In the genomic region with DNA sequence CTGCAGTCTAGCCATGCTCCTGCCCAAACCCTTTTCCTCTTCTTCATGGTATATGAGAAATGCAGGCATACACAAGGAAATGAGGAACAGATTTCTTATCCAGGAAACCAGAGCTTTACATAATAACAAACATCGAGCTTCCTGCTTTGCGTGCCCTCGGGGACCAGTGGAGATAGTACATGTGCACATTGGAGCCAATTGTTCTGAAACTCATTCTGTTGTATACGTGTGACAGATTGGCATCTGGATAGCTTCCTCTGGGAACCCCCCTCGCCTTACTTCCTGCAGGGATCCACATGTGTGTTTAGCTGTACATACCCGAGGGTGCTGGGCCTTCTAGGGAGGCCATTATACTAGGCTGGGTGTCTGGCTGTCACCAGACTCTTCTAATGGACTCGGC, we compare ENCODE assay signal across 24 mouse cellular contexts.
DNase-seq lines count a peak whose midpoint lies in the region; ATAC-seq lines count a peak whose summit lies in the region.
"Had no signal": no experiment of that assay in that cellular context is flagged by ENCODE, and none has a peak within 500 bp of the region (broad histone marks: within the 10 kb centered on the region; RNA-seq: fewer than 3 reads in every experiment).

No protein-coding gene starts in this region.

- no peak overlapping the region for H3K4me3 ChIP-seq in limb, embryonic 12.5 days (replicated peaks)
- H3K4me3 ChIP-seq in limb, embryonic 10.5 days = no peak overlapping the region
- no peak overlapping the region for H3K4me3 ChIP-seq in embryonic facial prominence, embryonic 11.5 days (ENCODE audit: low read depth, low read length)
- H3K4me3 ChIP-seq in embryonic facial prominence, embryonic 14.5 days (ENCODE audit: low read depth, low read length) = no peak overlapping the region
- no peak overlapping the region for H3K4me3 ChIP-seq in forebrain, embryonic 10.5 days
- H3K4me3 ChIP-seq: forebrain, embryonic 12.5 days; heart, adult 2 months; heart, embryonic 15.5 days had no signal

- H3K27ac ChIP-seq in limb, embryonic 12.5 days = 0 out of 2 replicates have a peak overlapping the region, but pooled peaks have one; percentile 18
- H3K27ac ChIP-seq in limb, embryonic 10.5 days = no peak overlapping the region
- no peak overlapping the region for H3K27ac ChIP-seq in embryonic facial prominence, embryonic 11.5 days (replicated peaks; ENCODE audit: low read depth, low read length)
- no peak overlapping the region; the same call in 1 of the 2 replicates for H3K27ac ChIP-seq in embryonic facial prominence, embryonic 14.5 days (replicated peaks; ENCODE audit: low read depth, low read length)
- no peak overlapping the region; the same call in 1 of the 2 replicates for H3K27ac ChIP-seq in forebrain, embryonic 10.5 days
- H3K27ac ChIP-seq: forebrain, embryonic 12.5 days; heart, adult 2 months; heart, embryonic 15.5 days had no signal

- H3K4me1 ChIP-seq in limb, embryonic 12.5 days (replicated peaks) = peaks cover 16% of the 10 kb centered on the region
- H3K4me1 ChIP-seq in limb, embryonic 10.5 days = peaks cover 9% of the 10 kb centered on the region; the same call in 1 of the 2 replicates
- no peaks in the 10 kb centered on the region for H3K4me1 ChIP-seq in embryonic facial prominence, embryonic 11.5 days (ENCODE audit: control insufficient read depth, insufficient read depth, low read length)
- H3K4me1 ChIP-seq in embryonic facial prominence, embryonic 14.5 days (ENCODE audit: control insufficient read depth, insufficient read depth, low read length) = 0 out of 2 replicates have a peak, but pooled peaks cover 8% of the 10 kb centered on the region
- peaks cover 12% of the 10 kb centered on the region for H3K4me1 ChIP-seq in forebrain, embryonic 10.5 days
- H3K4me1 ChIP-seq: forebrain, embryonic 12.5 days; heart, embryonic 15.5 days had no signal

- H3K4me2 ChIP-seq in limb, embryonic 12.5 days = no peak overlapping the region
- no peak overlapping the region for H3K4me2 ChIP-seq in embryonic facial prominence, embryonic 11.5 days (ENCODE audit: low read depth, low read length)
- H3K4me2 ChIP-seq in embryonic facial prominence, embryonic 14.5 days (ENCODE audit: low read depth, low read length) = no peak overlapping the region
- H3K4me2 ChIP-seq: forebrain, embryonic 12.5 days; heart, embryonic 11.5 days; heart, embryonic 15.5 days had no signal

- no peak for DNase-seq in limb, embryonic 10.5 days (ENCODE audit: low spot score)
- DNase-seq in embryonic facial prominence, embryonic 11.5 days (ENCODE audit: low spot score) = peak; percentile 65
- peak; percentile 55 for DNase-seq in embryonic facial prominence, embryonic 14.5 days (ENCODE audit: low spot score)
- DNase-seq in lung, postnatal 25 days (ENCODE audit: low spot score) = peak; percentile 10
- no peak for DNase-seq in heart, postnatal 4 days
- no peak for DNase-seq in kidney, postnatal 36 days
- no peak for DNase-seq in forebrain, embryonic 10.5 days (ENCODE audit: extremely low spot score, low spot score)
- DNase-seq: adrenal gland, postnatal 14 days; cerebellum, adult 11-12 months; cerebellum, adult 9-10 months; cerebellum, postnatal 36 days; gastrocnemius, postnatal 14 days; heart, adult 2 months; heart, postnatal 14 days had no signal

- ATAC-seq in limb, embryonic 12.5 days (ENCODE audit: insufficient number of reproducible peaks, insufficient read depth, low FRiP score, low TSS enrichment, low read depth) = no peak
- no peak for ATAC-seq in embryonic facial prominence, embryonic 11.5 days (replicated peaks; ENCODE audit: insufficient number of reproducible peaks, low FRiP score, low TSS enrichment, low read depth)
- 0 out of 2 replicates have a peak, but pooled peaks have one; percentile 9 for ATAC-seq in embryonic facial prominence, embryonic 14.5 days (ENCODE audit: low read depth)
- ATAC-seq: activated CD4-positive, CD25-positive, alpha-beta regulatory T cell, adult 4 months; forebrain, embryonic 16.5 days; hindbrain, embryonic 16.5 days; inflammation-experienced regulatory T-cells, adult 6 months had no signal

- H3K9me3 ChIP-seq in limb, embryonic 12.5 days = no peaks in the 10 kb centered on the region
- H3K9me3 ChIP-seq in limb, embryonic 10.5 days (replicated peaks) = no peaks in the 10 kb centered on the region
- H3K9me3 ChIP-seq in embryonic facial prominence, embryonic 11.5 days (replicated peaks; ENCODE audit: control insufficient read depth, low read length) = no peaks in the 10 kb centered on the region
- no peaks in the 10 kb centered on the region for H3K9me3 ChIP-seq in embryonic facial prominence, embryonic 14.5 days (ENCODE audit: control insufficient read depth, low read length)
- no peaks in the 10 kb centered on the region for H3K9me3 ChIP-seq in forebrain, embryonic 10.5 days
- H3K9me3 ChIP-seq: forebrain, embryonic 12.5 days; heart, embryonic 15.5 days had no signal

- H3K36me3 ChIP-seq in limb, embryonic 12.5 days = no peaks in the 10 kb centered on the region
- H3K36me3 ChIP-seq in limb, embryonic 10.5 days = no peaks in the 10 kb centered on the region
- no peaks in the 10 kb centered on the region for H3K36me3 ChIP-seq in embryonic facial prominence, embryonic 11.5 days (replicated peaks; ENCODE audit: control insufficient read depth, insufficient read depth, low read depth, low read length)
- no peaks in the 10 kb centered on the region for H3K36me3 ChIP-seq in embryonic facial prominence, embryonic 14.5 days (ENCODE audit: control insufficient read depth, insufficient read depth, low read length)
- no peaks in the 10 kb centered on the region for H3K36me3 ChIP-seq in forebrain, embryonic 10.5 days (replicated peaks)
- H3K36me3 ChIP-seq: forebrain, embryonic 12.5 days; heart, embryonic 15.5 days had no signal

- no peak overlapping the region for H3K9ac ChIP-seq in limb, embryonic 12.5 days (replicated peaks)
- H3K9ac ChIP-seq in embryonic facial prominence, embryonic 11.5 days (replicated peaks; ENCODE audit: low read length) = no peak overlapping the region
- H3K9ac ChIP-seq in embryonic facial prominence, embryonic 14.5 days (ENCODE audit: low read depth, low read length) = no peak overlapping the region
- H3K9ac ChIP-seq: forebrain, embryonic 12.5 days; heart, embryonic 15.5 days had no signal

- WGBS in limb, embryonic 12.5 days = 36% methylated on average over 7 of the region's 7 CpGs
- 76% methylated on average over 7 of the region's 7 CpGs for WGBS in limb, embryonic 10.5 days
- 25% methylated on average over 7 of the region's 7 CpGs for WGBS in embryonic facial prominence, embryonic 11.5 days
- WGBS in embryonic facial prominence, embryonic 14.5 days = 21% methylated on average over 7 of the region's 7 CpGs
- WGBS in forebrain, embryonic 10.5 days = 69% methylated on average over 7 of the region's 7 CpGs

- no peaks in the 10 kb centered on the region for H3K27me3 ChIP-seq in limb, embryonic 12.5 days
- H3K27me3 ChIP-seq in limb, embryonic 10.5 days (ENCODE audit: low read depth, poor library complexity, severe bottlenecking) = no peaks in the 10 kb centered on the region
- H3K27me3 ChIP-seq in embryonic facial prominence, embryonic 11.5 days (ENCODE audit: control insufficient read depth, insufficient read depth, low read length) = no peaks in the 10 kb centered on the region
- no peaks in the 10 kb centered on the region for H3K27me3 ChIP-seq in embryonic facial prominence, embryonic 14.5 days (replicated peaks; ENCODE audit: control insufficient read depth, insufficient read depth, low read length)
- H3K27me3 ChIP-seq in forebrain, embryonic 10.5 days (ENCODE audit: poor library complexity, severe bottlenecking) = no peaks in the 10 kb centered on the region
- H3K27me3 ChIP-seq: CH12.LX; forebrain, embryonic 12.5 days; heart, embryonic 15.5 days; Patski had no signal

Comparison
In these comparisons a context has a peak if more than half of its experiments do, and no peak if none do; other contexts are left out.
1. DNase-seq: peak in embryonic facial prominence, embryonic 11.5 days (single experiment), embryonic facial prominence, embryonic 14.5 days (single experiment) and lung, postnatal 25 days (single experiment); none in limb, embryonic 10.5 days (single experiment), heart, postnatal 4 days (single experiment), kidney, postnatal 36 days (0 of 2) and forebrain, embryonic 10.5 days (single experiment).